Mouse (Mus musculus): ENCODE measurements around the gene Zic1.

DNA sequence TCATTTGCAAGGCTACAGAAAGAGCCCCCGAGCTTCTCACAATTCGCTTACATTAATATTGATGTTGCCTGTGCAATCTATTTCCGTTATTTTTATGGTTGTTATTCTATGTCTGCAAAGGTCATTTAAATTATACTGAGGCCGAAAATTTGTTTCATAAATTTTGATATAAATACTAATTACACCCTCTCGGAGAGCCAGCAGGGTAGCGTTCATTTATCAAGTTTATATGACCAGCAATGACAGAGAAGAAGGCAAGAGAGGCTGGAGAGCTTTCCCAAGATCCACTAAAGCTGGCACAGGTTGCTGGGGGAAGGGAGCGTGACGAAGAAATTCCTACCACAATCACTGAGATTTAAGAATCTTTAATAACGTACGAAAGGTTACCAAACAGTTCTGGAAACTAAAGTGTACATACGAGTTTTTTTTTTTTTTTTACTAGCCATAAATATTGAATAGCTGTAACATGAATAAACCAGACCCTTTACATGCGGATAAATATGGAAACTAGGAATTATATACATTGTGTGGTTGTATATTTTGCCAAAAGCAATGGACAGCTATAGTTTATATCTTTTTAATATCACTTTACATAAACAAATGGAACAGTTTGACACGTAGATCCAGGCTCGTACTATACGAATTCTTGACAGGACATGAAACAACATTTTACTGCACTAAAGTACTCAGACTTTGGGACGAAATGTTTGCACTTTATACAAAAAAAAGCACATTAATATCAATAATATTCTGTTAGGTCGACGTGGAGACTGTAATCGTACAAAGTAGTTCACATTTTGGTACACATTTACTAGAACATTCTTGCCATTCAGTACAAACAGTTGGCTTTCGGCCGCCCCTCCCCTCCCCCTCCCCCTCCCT, 5.2 kb downstream of the Zic1 start:
- TF ChIP-seq CTCF (IDR thresholded peaks at IDR 0.05; ENCODE audit: low read depth, low read length) (no peak), POLR2A (IDR thresholded peaks at IDR 0.05; ENCODE audit: insufficient read depth, low read length) (no peak)

Measured in ES-Bruce4 (cell line).